22 mouse cellular contexts compared by ENCODE assay signal in genomic region chr19:28663781-28664180, GRCm38 (mm10). TPM values are rescaled to one million over a fixed set of nuclear protein-coding genes. Genes with fewer than 3 reads are reported as not detected.
DNase-seq lines count a peak whose midpoint lies in the region; ATAC-seq and TF ChIP-seq lines count a peak whose summit lies in the region.
"Had no signal": no experiment of that assay in that cellular context is flagged by ENCODE, and none has a peak within 500 bp of the region (broad histone marks: within the 10 kb centered on the region; RNA-seq: fewer than 3 reads in every experiment).

No protein-coding gene starts in this region.

- H3K4me1 ChIP-seq in heart, embryonic 10.5 days = peaks cover 9% of the 10 kb centered on the region; the same call in 1 of the 2 replicates
- no peaks in the 10 kb centered on the region for H3K4me1 ChIP-seq in heart, postnatal 0 days (ENCODE audit: control insufficient read depth, insufficient read depth)
- H3K4me1 ChIP-seq in forebrain, postnatal 0 days (ENCODE audit: insufficient read depth) = no peaks in the 10 kb centered on the region
- H3K4me1 ChIP-seq: embryonic facial prominence, embryonic 12.5 days; liver, embryonic 12.5 days; midbrain, embryonic 12.5 days had no signal

- no peaks in the 10 kb centered on the region for H3K9me3 ChIP-seq in heart, embryonic 10.5 days
- no peaks in the 10 kb centered on the region for H3K9me3 ChIP-seq in heart, postnatal 0 days (replicated peaks; ENCODE audit: control insufficient read depth, low read length)
- H3K9me3 ChIP-seq in forebrain, postnatal 0 days (ENCODE audit: low read length) = no peaks in the 10 kb centered on the region
- H3K9me3 ChIP-seq: embryonic facial prominence, embryonic 12.5 days; heart, embryonic 15.5 days; limb, embryonic 10.5 days; liver, embryonic 12.5 days; midbrain, embryonic 12.5 days had no signal

- 50% methylated on average over 9 of the region's 9 CpGs for WGBS in heart, embryonic 10.5 days
- 33% methylated on average over 9 of the region's 9 CpGs for WGBS in heart, postnatal 0 days
- 81% methylated on average over 9 of the region's 9 CpGs for WGBS in forebrain, postnatal 0 days

- no peak overlapping the region for H3K4me3 ChIP-seq in heart, embryonic 10.5 days
- no peak overlapping the region for H3K4me3 ChIP-seq in heart, postnatal 0 days (ENCODE audit: low read depth, low read length)
- H3K4me3 ChIP-seq in forebrain, postnatal 0 days (ENCODE audit: low read depth, low read length) = no peak overlapping the region
- H3K4me3 ChIP-seq: embryonic facial prominence, embryonic 12.5 days; heart, embryonic 15.5 days; limb, embryonic 10.5 days; liver, embryonic 12.5 days; midbrain, embryonic 12.5 days; myocyte had no signal

- no peak overlapping the region for H3K27ac ChIP-seq in heart, embryonic 10.5 days
- no peak overlapping the region for H3K27ac ChIP-seq in heart, postnatal 0 days (ENCODE audit: low read depth)
- H3K27ac ChIP-seq in forebrain, postnatal 0 days (ENCODE audit: low read depth, low read length) = no peak overlapping the region
- H3K27ac ChIP-seq: embryonic facial prominence, embryonic 12.5 days; heart, embryonic 15.5 days; limb, embryonic 10.5 days; liver, embryonic 12.5 days; macrophage; midbrain, embryonic 12.5 days; stomach, postnatal 0 days had no signal

- no peak for ATAC-seq in heart, postnatal 0 days (ENCODE audit: insufficient read depth, low read depth)
- ATAC-seq in forebrain, postnatal 0 days = no peak
- ATAC-seq: hindbrain, embryonic 16.5 days; liver, embryonic 12.5 days had no signal

- TF ChIP-seq CTCF in heart, postnatal 0 days (IDR thresholded peaks at IDR 0.05; ENCODE audit: low read depth) = no peak
- TF ChIP-seq CTCF in forebrain, postnatal 0 days (IDR thresholded peaks at IDR 0.05; ENCODE audit: low read depth) = no peak

- peak; percentile 70 to 77 for DNase-seq in heart, adult 18-20 months
- DNase-seq in heart, embryonic 10.5 days (ENCODE audit: low spot score) = no peak
- peak; percentile 28 to 54 for DNase-seq in urinary bladder, postnatal 36 days (ENCODE audit: low spot score in 2 of 2)
- no peak for DNase-seq in urinary bladder, postnatal 4 days (ENCODE audit: low spot score in 2 of 2)
- peak; percentile 18 for DNase-seq in heart, postnatal 0 days (ENCODE audit: low spot score)
- no peak for DNase-seq in spleen, adult 12 weeks (ENCODE audit: low spot score)
- DNase-seq in forebrain, postnatal 0 days = no peak
- DNase-seq in cerebellum, adult 8-10 months = no peak
- DNase-seq: adrenal gland, adult 2 months; cerebellum, adult 11-12 months; kidney, adult 11 months; kidney, postnatal 14 days; thymus, postnatal 4 days had no signal

- no peaks in the 10 kb centered on the region for H3K36me3 ChIP-seq in heart, embryonic 10.5 days
- H3K36me3 ChIP-seq in heart, postnatal 0 days (replicated peaks; ENCODE audit: control insufficient read depth, insufficient read depth, low read length) = no peaks in the 10 kb centered on the region
- H3K36me3 ChIP-seq in forebrain, postnatal 0 days (ENCODE audit: insufficient read depth) = no peaks in the 10 kb centered on the region
- H3K36me3 ChIP-seq: embryonic facial prominence, embryonic 12.5 days; heart, embryonic 15.5 days; limb, embryonic 10.5 days; liver, embryonic 12.5 days; midbrain, embryonic 12.5 days had no signal

- no peak for TF ChIP-seq EP300 in heart, postnatal 0 days (IDR thresholded peaks at IDR 0.05; ENCODE audit: low read depth)

- H3K9ac ChIP-seq in heart, postnatal 0 days (replicated peaks; ENCODE audit: low read depth, low read length) = no peak overlapping the region
- H3K9ac ChIP-seq in forebrain, postnatal 0 days = no peak overlapping the region
- H3K9ac ChIP-seq: embryonic facial prominence, embryonic 12.5 days; heart, embryonic 15.5 days; liver, embryonic 12.5 days; midbrain, embryonic 12.5 days had no signal

- no peaks in the 10 kb centered on the region for H3K27me3 ChIP-seq in heart, embryonic 10.5 days (ENCODE audit: insufficient read depth, poor library complexity, severe bottlenecking)
- no peaks in the 10 kb centered on the region for H3K27me3 ChIP-seq in heart, postnatal 0 days (ENCODE audit: control insufficient read depth, insufficient read depth, low read length)
- H3K27me3 ChIP-seq in forebrain, postnatal 0 days (ENCODE audit: insufficient read depth, low read length) = no peaks in the 10 kb centered on the region
- H3K27me3 ChIP-seq: heart, embryonic 15.5 days; liver, embryonic 12.5 days had no signal

- H3K4me2 ChIP-seq in heart, postnatal 0 days (ENCODE audit: low read depth, low read length) = no peak overlapping the region
- H3K4me2 ChIP-seq in forebrain, postnatal 0 days (ENCODE audit: low read depth) = no peak overlapping the region
- H3K4me2 ChIP-seq: embryonic facial prominence, embryonic 12.5 days; liver, embryonic 12.5 days; midbrain, embryonic 12.5 days had no signal

RNA-seq across cellular contexts. Expression of gene Glis3, which starts 16.1 kb away (rescaled TPM):
- total RNA-seq in heart, adult 18-20 months (2021) = 1 to 10 TPM in 1 of 2 experiments, under 1 TPM in 1; 0.92 to 1.8 TPM
- 0.99 and 1.4 TPM in 2 replicates for polyA plus RNA-seq in heart, embryonic 10.5 days (2016; fragmentation: Nextera tagmentation; extraction: Ambion mirVana)
- 8.9 and 10.0 TPM in 2 replicates for total RNA-seq in heart, postnatal 0 days (2014; rRNA removed; ENCODE audit: low replicate concordance)
- polyA plus RNA-seq in heart, postnatal 0 days (2015; fragmentation: Nextera tagmentation; extraction: Ambion mirVana) = 0.25 and 0.34 TPM in 2 replicates
- 8.5 and 9.6 TPM in 2 replicates for total RNA-seq in forebrain, postnatal 0 days (2014; rRNA removed)
- 0.86 and 0.96 TPM in 2 replicates for polyA plus RNA-seq in forebrain, postnatal 0 days (2015; fragmentation: Nextera tagmentation; extraction: Ambion mirVana)

Comparison
In these comparisons a context has a peak if more than half of its experiments do, and no peak if none do; other contexts are left out.
1. DNase-seq: peak in heart, adult 18-20 months (2 of 2), urinary bladder, postnatal 36 days (2 of 2) and heart, postnatal 0 days (single experiment); none in heart, embryonic 10.5 days (single experiment), urinary bladder, postnatal 4 days (0 of 2), spleen, adult 12 weeks (single experiment), forebrain, postnatal 0 days (single experiment) and cerebellum, adult 8-10 months (single experiment).